Mouse (Mus musculus) limb, embryonic 14.5 days (tissue): ENCODE data around the gene Prrg4. TPM values are rescaled to one million over a fixed set of nuclear protein-coding genes. Genes with fewer than 3 reads are reported as not detected.

Source experiments
- ATAC-seq: fragments of 200-750 bp; cut with Nextera tagmentation; 2 replicates; pipeline ENCODE4 v1.8.0; 2017; ENCODE audit warnings: low read depth, moderate number of reproducible peaks, moderate TSS enrichment; ENCODE audit not compliant: low FRiP score
- DNase-seq: peaks from one replicate; pipeline ENCODE4 v3.0.0-alpha.2; 2015; ENCODE audit warnings: low spot score
- H3K27ac ChIP-seq: fragments of 300-500 bp; sonication (generic); replicated peaks from 2 replicates; pipeline ENCODE4 v1.5.1; 2014; ENCODE audit warnings: low read depth, mild to moderate bottlenecking, low read length, moderate library complexity, mixed read lengths
- H3K27me3 ChIP-seq: fragments of 300-500 bp; sonication (generic); 2 replicates; pipeline ENCODE4 v1.6.1; 2014; ENCODE audit warnings: low read length, mixed read lengths; ENCODE audit not compliant: control insufficient read depth, insufficient read depth
- H3K36me3 ChIP-seq: fragments of 300-500 bp; sonication (generic); 2 replicates; pipeline ENCODE4 v1.6.1; 2014; ENCODE audit warnings: mild to moderate bottlenecking, low read length, moderate library complexity, mixed read lengths; ENCODE audit not compliant: control insufficient read depth, insufficient read depth
- H3K4me1 ChIP-seq: fragments of 300-500 bp; sonication (generic); 2 replicates; pipeline ENCODE4 v1.6.1; 2014; ENCODE audit warnings: antibody characterized with exemption, low read length, mixed read lengths; ENCODE audit not compliant: control insufficient read depth, insufficient read depth
- H3K4me2 ChIP-seq: fragments of 300-500 bp; sonication (generic); replicated peaks from 2 replicates; pipeline ENCODE4 v1.6.1; 2014; ENCODE audit warnings: low read depth, mild to moderate bottlenecking, low read length, moderate library complexity; ENCODE audit not compliant: severe bottlenecking
- H3K4me3 ChIP-seq: fragments of 300-500 bp; sonication (generic); replicated peaks from 2 replicates; pipeline ENCODE4 v1.5.1; 2014; ENCODE audit warnings: low read length
- H3K9ac ChIP-seq: fragments of 300-500 bp; sonication (generic); 2 replicates; pipeline ENCODE4 v1.6.1; 2014; ENCODE audit warnings: mild to moderate bottlenecking, low read depth, low read length, moderate library complexity; ENCODE audit not compliant: severe bottlenecking
- H3K9me3 ChIP-seq: fragments of 300-500 bp; sonication (generic); 2 replicates; pipeline ENCODE4 v1.6.1; 2016; ENCODE audit warnings: low read length; ENCODE audit not compliant: control insufficient read depth
- POLR2A ChIP-seq: fragments of 200-500 bp; IDR thresholded peaks from 2 replicates; pipeline ENCODE4 v1.8.0; 2012; ENCODE audit warnings: inconsistent platforms, mild to moderate bottlenecking, moderate library complexity, borderline replicate concordance; ENCODE audit not compliant: insufficient read depth, insufficient read length; ENCODE audit errors: extremely low read depth
- WGBS: fragments of 180-500 bp; shearing (Covaris S2); extraction: QIAGEN DNeasy Blood & Tissue Kit; methylation state at CpG from one replicate; pipeline ENCODE4 v1.1.7; 2014; 5-methylcytosine and 5-hydroxymethylcytosine counted together
- polyA plus RNA-seq, 2 experiments: library from polyadenylated mRNA; depleted of rRNA in 1 of 2; stranded (reverse) in 1 of 2; unstranded in 1 of 2; fragments of >200 nt; fragmentation: Nextera tagmentation in 1 of 2; extraction: Ambion mirVana in 1 of 2; gene quantifications; 2 replicates each; pipeline versions ENCODE4 v1.2.1 to v1.2.3; 2012 to 2014

Prrg4 gene
- polyA plus RNA-seq, 2 experiments = 1.3 to 4.3 TPM

- 0 out of 2 replicates have a peak, but pooled peaks cover 3% of the 10 kb centered on the region for H3K27me3 ChIP-seq
- no peak overlapping the region for H3K27ac ChIP-seq
- H3K4me2 ChIP-seq = no peak overlapping the region
- DNase-seq (no peak), ATAC-seq (no peak)
- no peaks in the 10 kb centered on the region for H3K4me1 ChIP-seq
- no peaks in the 10 kb centered on the region for H3K36me3 ChIP-seq
- no peak overlapping the region for H3K4me3 ChIP-seq
- WGBS = 50% methylated on average over 1 of the region's 1 CpGs
- no peak for TF ChIP-seq POLR2A
- H3K9ac ChIP-seq = no peak overlapping the region
- H3K9me3 ChIP-seq = no peaks in the 10 kb centered on the region
Measured at GRCm38 (mm10) chr2:104856218-104856617, 6.5 kb upstream of the Prrg4 start.

- H3K36me3 ChIP-seq = no peaks in the 10 kb centered on the region
- no peak overlapping the region for H3K4me2 ChIP-seq
- no peaks in the 10 kb centered on the region for H3K4me1 ChIP-seq
- DNase-seq (no peak), ATAC-seq (no peak)
- H3K9ac ChIP-seq = no peak overlapping the region
- no peak overlapping the region for H3K27ac ChIP-seq
- 0 out of 2 replicates have a peak, but pooled peaks cover 3% of the 10 kb centered on the region for H3K27me3 ChIP-seq
- no peak for TF ChIP-seq POLR2A
- H3K4me3 ChIP-seq = no peak overlapping the region
- WGBS = 24% methylated on average over 3 of the region's 3 CpGs
- no peaks in the 10 kb centered on the region for H3K9me3 ChIP-seq
Measured at GRCm38 (mm10) chr2:104855732-104856131, 6.1 kb upstream of the Prrg4 start.

- H3K4me2 ChIP-seq = no peak overlapping the region
- H3K27me3 ChIP-seq = 0 out of 2 replicates have a peak, but pooled peaks cover 7% of the 10 kb centered on the region
- no peaks in the 10 kb centered on the region for H3K9me3 ChIP-seq
- no peak for ATAC-seq
- WGBS = 75% methylated on average over 1 of the region's 1 CpGs
- no peaks in the 10 kb centered on the region for H3K4me1 ChIP-seq
- DNase-seq = no peak
- H3K36me3 ChIP-seq = no peaks in the 10 kb centered on the region
- no peak for TF ChIP-seq POLR2A
- H3K9ac ChIP-seq = no peak overlapping the region
- H3K27ac ChIP-seq = no peak overlapping the region
- H3K4me3 ChIP-seq = no peak overlapping the region
Measured at GRCm38 (mm10) chr2:104854836-104855235, 5.2 kb upstream of the Prrg4 start.

- no peak overlapping the region for H3K27ac ChIP-seq
- H3K4me2 ChIP-seq = no peak overlapping the region
- no peak for DNase-seq
- no peak for TF ChIP-seq POLR2A
- WGBS = 81% methylated on average over 7 of the region's 7 CpGs
- peaks cover 14% of the 10 kb centered on the region; the same call in 1 of the 2 replicates for H3K27me3 ChIP-seq
- no peak for ATAC-seq
- H3K4me1 ChIP-seq = no peaks in the 10 kb centered on the region
- no peak overlapping the region for H3K9ac ChIP-seq
- H3K36me3 ChIP-seq = no peaks in the 10 kb centered on the region
- no peaks in the 10 kb centered on the region for H3K9me3 ChIP-seq
- no peak overlapping the region for H3K4me3 ChIP-seq
Measured at GRCm38 (mm10) chr2:104852546-104852945, 2.9 kb upstream of the Prrg4 start.

GRCm38 (mm10) chr2:104851686-104852085 is 2.0 kb upstream of the Prrg4 start:
- no peak for TF ChIP-seq POLR2A
- ATAC-seq (no peak), DNase-seq (no peak)
- H3K27me3 ChIP-seq = peaks cover 14% of the 10 kb centered on the region; the same call in 1 of the 2 replicates
- H3K36me3 ChIP-seq = no peaks in the 10 kb centered on the region
- 41% methylated on average over 5 of the region's 5 CpGs for WGBS
- no peak overlapping the region for H3K27ac ChIP-seq
- no peak overlapping the region for H3K9ac ChIP-seq
- H3K4me1 ChIP-seq = peaks cover 4% of the 10 kb centered on the region; the same call in 1 of the 2 replicates
- no peak overlapping the region for H3K4me2 ChIP-seq
- no peak overlapping the region for H3K4me3 ChIP-seq
- H3K9me3 ChIP-seq = no peaks in the 10 kb centered on the region

GRCm38 (mm10) chr2:104849991-104850359 is 299 bp upstream of the Prrg4 start:
- Histone ChIP-seq H3K9ac (peak overlapping the region; percentile 57; the same call in 1 of the 2 replicates), H3K36me3 (no peaks in the 10 kb centered on the region), H3K27me3 (peaks cover 14% of the 10 kb centered on the region; the same call in 1 of the 2 replicates), H3K9me3 (no peaks in the 10 kb centered on the region), H3K4me2 (peak overlapping the region; percentile 100), H3K27ac (no peak overlapping the region), H3K4me3 (peak overlapping the region; percentile 48), H3K4me1 (peaks cover 4% of the 10 kb centered on the region; the same call in 1 of the 2 replicates)
- 62% methylated on average over 3 of the region's 3 CpGs for WGBS
- DNase-seq (no peak), ATAC-seq (no peak)
- TF ChIP-seq POLR2A = no peak
